Mouse (Mus musculus) ES-Bruce4 (cell line): ENCODE data around the gene Hist1h3f. TPM values are rescaled to one million over a fixed set of nuclear protein-coding genes. Genes with fewer than 3 reads are reported as not detected.
"Not testable (repeated sequence)": the region's sequence is repeated elsewhere in the genome, so short reads cannot be mapped to it uniquely, and the experiment has no call there.

Source experiments
- H3K27ac ChIP-seq: 2 replicates; pipeline ENCODE4 v1.5.1; 2012; ENCODE audit warnings: low read length, inconsistent platforms; ENCODE audit not compliant: insufficient read depth
- H3K27me3 ChIP-seq: 2 replicates; pipeline ENCODE4 v1.6.1; 2012; ENCODE audit warnings: mild to moderate bottlenecking, low read length, inconsistent platforms; ENCODE audit not compliant: control insufficient read depth, poor library complexity, insufficient read depth, severe bottlenecking
- H3K36me3 ChIP-seq: 2 replicates; pipeline ENCODE4 v1.6.1; 2012; ENCODE audit warnings: inconsistent platforms, mild to moderate bottlenecking, low read length, moderate library complexity; ENCODE audit not compliant: control insufficient read depth, poor library complexity, insufficient read depth, severe bottlenecking
- H3K4me1 ChIP-seq: one replicate; pipeline ENCODE4 v1.8.1; 2011; ENCODE audit warnings: low read length; ENCODE audit not compliant: control insufficient read depth, insufficient read depth
- H3K4me3 ChIP-seq: 2 replicates; pipeline ENCODE4 v1.5.1; 2011; ENCODE audit warnings: low read depth, mild to moderate bottlenecking, low read length
- H3K9ac ChIP-seq: 2 replicates; pipeline ENCODE4 v1.6.1; 2012; ENCODE audit warnings: low read depth, mild to moderate bottlenecking, inconsistent platforms; ENCODE audit not compliant: poor library complexity, severe bottlenecking
- H3K9me3 ChIP-seq: replicated peaks from 2 replicates; pipeline ENCODE4 v1.6.1; 2012; ENCODE audit warnings: mild to moderate bottlenecking, low read length, inconsistent platforms; ENCODE audit not compliant: control insufficient read depth, poor library complexity, insufficient read depth, severe bottlenecking
- CTCF ChIP-seq: IDR thresholded peaks from one replicate; pipeline ENCODE4 v1.8.1; 2011; ENCODE audit warnings: low read depth, low read length
- EP300 ChIP-seq: IDR thresholded peaks from 2 replicates; pipeline ENCODE4 v1.6.1; 2011; ENCODE audit warnings: low read depth, low read length; ENCODE audit not compliant: insufficient read depth
- POLR2A ChIP-seq: IDR thresholded peaks from one replicate; pipeline ENCODE4 v1.8.1; 2011; ENCODE audit warnings: low read length; ENCODE audit not compliant: insufficient read depth
- polyA plus RNA-seq: library from polyadenylated mRNA; stranded (reverse); fragments of >200 nt; gene quantifications from 2 replicates; pipeline ENCODE4 v1.2.4, GENCODE M21; 2011; ENCODE audit warnings: low read depth; ENCODE audit not compliant: missing spikeins, insufficient read depth, insufficient read length

Hist1h3f gene
- polyA plus RNA-seq, 1 experiment: 1.5 TPM

DNA sequence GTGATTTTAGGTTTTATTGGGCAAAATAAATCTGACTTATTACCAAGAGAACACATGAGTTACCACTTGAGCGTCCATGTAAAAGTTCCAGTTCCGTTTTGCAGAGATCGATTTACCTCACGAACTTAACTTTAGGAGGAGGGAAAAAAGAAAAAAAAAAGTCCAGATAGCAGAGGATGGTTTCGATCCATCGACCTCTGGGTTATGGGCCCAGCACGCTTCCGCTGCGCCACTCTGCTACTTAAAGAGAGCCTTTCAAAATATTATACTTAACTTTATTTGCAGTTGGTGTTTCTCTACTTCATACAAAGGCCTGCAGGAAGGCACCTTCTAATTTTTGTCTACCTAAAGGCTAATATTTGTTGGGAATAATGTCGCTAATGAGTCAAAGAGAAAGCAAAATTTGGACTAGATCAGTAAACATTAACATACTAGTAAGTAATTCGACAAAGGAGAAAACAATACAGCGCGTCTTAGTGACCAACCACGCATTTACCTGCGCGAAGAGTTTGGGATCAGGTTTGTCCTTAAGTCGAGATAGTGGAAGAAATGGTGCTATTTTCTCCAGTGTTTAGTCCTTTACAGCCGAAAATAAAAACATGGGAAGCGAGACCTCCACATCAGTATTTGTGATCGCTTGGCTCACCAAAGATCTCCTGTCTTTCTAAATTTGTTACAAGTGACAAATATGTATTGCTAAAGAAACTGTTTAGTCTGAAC, 13.5 kb upstream of the Hist1h3f start:
- peak overlapping the region; percentile 81 for H3K9ac ChIP-seq
- peak overlapping the region; percentile 94 for H3K27ac ChIP-seq
- H3K27me3 ChIP-seq: no peaks in the 10 kb centered on the region
- H3K4me1 ChIP-seq: no peaks in the 10 kb centered on the region
- peak overlapping the region; percentile 62 for H3K4me3 ChIP-seq
- H3K9me3 ChIP-seq: no peaks in the 10 kb centered on the region
- TF ChIP-seq EP300: no peak
- H3K36me3 ChIP-seq: no peaks in the 10 kb centered on the region

DNA sequence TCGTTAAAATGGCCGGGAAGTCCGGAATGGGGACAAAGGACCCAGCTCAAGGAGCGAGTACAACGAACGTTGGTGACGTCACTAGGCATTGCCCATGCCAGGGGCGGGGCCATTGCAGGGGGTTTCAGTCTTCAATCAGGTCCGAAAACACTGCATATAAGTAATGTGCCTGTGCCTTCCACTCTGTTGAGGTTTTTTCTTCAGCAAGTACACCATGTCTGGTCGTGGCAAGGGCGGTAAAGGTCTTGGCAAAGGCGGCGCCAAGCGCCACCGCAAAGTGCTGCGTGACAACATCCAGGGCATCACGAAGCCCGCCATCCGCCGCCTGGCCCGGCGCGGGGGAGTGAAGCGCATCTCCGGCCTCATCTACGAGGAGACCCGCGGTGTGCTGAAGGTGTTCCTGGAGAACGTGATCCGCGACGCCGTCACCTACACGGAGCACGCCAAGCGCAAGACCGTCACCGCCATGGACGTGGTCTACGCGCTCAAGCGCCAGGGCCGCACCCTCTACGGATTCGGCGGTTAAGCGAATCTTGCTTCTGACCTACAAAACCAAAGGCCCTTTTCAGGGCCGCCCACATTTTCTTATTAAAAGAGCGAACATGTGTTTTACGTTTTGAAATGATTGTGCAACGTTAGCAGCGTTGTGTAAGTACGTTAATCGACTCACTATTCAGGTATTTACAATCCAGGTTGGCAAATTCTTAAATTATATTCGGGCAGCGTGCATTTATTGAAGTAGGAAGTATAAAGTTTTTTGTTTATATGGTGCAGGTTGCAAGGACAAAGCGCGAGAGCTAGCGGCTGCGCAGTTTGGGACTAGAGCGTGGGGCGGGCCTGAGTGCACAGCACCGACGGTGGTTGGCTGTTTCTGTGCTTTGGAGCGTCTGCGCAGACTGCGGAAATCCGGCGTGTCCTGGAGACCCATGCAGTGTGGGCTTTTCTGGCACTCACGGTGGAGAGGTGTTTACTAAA, 12.7 kb upstream of the Hist1h3f start, which contains the start of gene Hist1h4h:
Hist1h4h (plus strand) TSS at position 150 of the 975 bp plus-strand sequence.
- Histone ChIP-seq H3K27ac (peak within 1 kb of the TSS; percentile 94), H3K4me1 (no peaks in the 10 kb centered on the region), H3K36me3 (no peaks in the 10 kb centered on the region), H3K27me3 (no peaks in the 10 kb centered on the region), H3K9me3 (no peaks in the 10 kb centered on the region), H3K4me3 (peak within 1 kb of the TSS; percentile 62), H3K9ac (peak within 1 kb of the TSS; percentile 84)
- TF ChIP-seq CTCF: no peak
- TF ChIP-seq POLR2A: peak; percentile 100
- TF ChIP-seq EP300: peak; percentile 83

DNA sequence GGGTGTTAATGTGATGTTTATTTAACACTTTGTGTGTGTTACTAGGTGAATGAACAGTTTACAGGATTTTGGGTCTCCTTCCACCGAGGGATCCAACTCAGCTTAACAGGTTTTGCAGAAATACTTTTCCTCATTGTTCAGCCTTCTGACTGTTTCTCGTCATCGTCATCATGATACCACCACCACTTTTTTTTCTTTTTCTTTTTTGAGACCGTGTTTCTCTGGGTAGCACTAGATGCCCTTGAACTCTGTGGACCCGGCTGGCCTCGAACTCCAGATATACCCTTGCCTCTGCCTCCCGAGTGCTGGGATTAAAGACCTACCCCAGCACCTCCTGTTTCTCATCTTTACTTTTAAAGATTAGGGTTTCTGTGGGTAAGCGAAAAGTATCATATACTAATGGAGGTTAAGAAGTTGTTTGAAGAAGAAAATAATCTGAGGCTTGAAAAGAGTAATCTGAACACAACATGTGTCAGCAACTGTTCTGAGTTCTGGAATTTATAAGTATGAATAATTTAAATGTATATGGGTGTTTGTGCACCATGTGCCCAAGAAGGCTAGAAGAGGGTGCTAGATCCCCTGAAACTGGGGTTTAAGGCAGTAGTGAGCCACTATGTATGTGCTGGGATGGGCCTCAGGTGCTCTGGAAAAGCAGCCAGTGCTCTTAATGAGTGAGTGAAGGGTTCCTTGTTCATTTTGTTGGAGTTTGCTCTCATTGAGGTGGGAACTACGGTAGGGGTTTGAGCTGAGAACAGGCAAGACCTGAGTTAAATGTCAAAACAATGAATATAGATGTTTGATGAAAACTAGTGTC, 11.4 kb upstream of the Hist1h3f start:
- peak overlapping the region; percentile 48 for H3K4me3 ChIP-seq
- peak overlapping the region; percentile 75 for H3K27ac ChIP-seq
- TF ChIP-seq POLR2A: no peak
- TF ChIP-seq EP300: no peak
- no peak for TF ChIP-seq CTCF
- H3K4me1 ChIP-seq: no peaks in the 10 kb centered on the region
- H3K9me3 ChIP-seq: no peaks in the 10 kb centered on the region
- no peaks in the 10 kb centered on the region for H3K36me3 ChIP-seq
- peak overlapping the region; percentile 84 for H3K9ac ChIP-seq
- H3K27me3 ChIP-seq: no peaks in the 10 kb centered on the region

DNA sequence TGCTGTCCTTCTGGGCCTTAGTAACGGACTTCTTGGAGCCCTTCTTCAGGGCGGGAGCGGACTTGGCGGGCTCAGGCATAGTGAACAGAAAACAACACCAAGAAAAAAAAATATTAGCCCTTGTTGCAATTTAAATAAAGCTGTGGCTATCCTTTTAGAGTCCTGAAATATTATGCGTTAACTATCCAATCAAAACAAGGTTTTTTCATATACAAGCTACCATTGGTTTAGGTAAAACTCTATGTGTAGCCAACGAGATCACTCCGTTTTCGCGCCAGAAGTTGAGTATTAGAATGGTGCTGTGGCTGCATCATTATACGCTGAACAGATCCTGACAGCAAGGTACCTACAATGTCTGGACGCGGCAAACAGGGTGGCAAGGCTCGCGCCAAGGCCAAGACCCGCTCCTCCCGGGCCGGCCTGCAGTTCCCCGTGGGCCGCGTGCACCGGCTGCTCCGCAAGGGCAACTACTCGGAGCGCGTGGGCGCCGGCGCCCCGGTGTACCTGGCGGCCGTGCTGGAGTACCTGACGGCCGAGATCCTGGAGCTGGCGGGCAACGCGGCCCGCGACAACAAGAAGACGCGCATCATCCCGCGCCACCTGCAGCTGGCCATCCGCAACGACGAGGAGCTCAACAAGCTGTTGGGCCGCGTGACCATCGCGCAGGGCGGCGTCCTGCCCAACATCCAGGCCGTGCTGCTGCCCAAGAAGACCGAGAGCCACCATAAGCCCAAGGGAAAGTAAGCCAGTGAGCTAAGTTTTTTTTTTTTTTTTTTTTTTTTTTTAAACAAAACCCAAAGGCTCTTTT, 10.1 kb upstream of the Hist1h3f start, which contains the start of gene Hist1h2af:
Hist1h2af (plus strand) TSS at position 347 of the 808 bp plus-strand sequence.
- Histone ChIP-seq H3K9ac (peak within 1 kb of the TSS; percentile 99), H3K27ac (peak within 1 kb of the TSS; percentile 99), H3K4me3 (peak within 1 kb of the TSS; percentile 75)
- not testable (repeated sequence) for H3K27me3 ChIP-seq, H3K4me1 ChIP-seq, H3K36me3 ChIP-seq, H3K9me3 ChIP-seq

DNA sequence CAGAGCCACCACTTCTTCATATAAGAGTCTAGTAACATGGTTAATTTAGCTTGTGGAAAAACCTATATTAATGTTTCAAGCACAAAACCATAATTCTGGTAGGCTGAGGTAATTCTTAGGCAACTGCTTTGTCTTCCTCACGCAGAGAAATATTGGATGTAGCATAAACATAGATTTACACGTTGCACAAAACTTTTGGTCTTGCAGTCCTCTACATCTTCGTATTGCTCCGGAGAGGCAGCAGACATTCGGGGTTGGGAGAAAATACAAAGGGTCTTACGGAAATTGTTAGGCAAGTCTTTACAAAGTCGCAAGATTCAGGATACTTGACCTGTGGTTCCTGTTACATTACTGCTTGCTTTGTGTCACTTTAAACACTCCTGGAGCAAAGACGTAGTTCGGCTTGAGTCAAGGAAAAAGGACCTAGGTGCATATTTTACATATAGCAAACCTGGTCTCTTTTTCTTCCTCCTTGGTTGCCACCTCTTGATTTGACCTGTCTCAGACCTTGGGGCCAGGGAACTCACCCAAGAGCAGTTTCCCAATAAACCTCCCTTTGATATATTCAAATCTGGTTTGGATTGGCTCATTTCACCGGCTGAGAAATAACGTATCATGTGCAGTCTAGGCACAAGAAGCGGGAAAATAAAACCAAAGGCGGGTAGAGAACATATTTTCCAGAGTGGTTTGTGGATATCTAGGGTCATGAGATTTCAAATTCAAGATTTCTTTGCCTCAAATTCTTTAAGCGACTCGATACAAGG, 9.3 kb upstream of the Hist1h3f start:
- Histone ChIP-seq H3K27me3 (no peaks in the 10 kb centered on the region), H3K4me3 (peak overlapping the region; percentile 75), H3K27ac (peak overlapping the region; percentile 99), H3K9me3 (no peaks in the 10 kb centered on the region), H3K36me3 (no peaks in the 10 kb centered on the region), H3K4me1 (peaks cover 1% of the 10 kb centered on the region), H3K9ac (peak overlapping the region; percentile 99)
- TF ChIP-seq POLR2A (peak; percentile 11), EP300 (no peak)
